Mouse (Mus musculus): Measurements from ENCODE around the gene Acsbg2. TPM values are rescaled to one million over a fixed set of nuclear protein-coding genes. Genes with fewer than 3 reads are reported as not detected.

Acsbg2 gene
- polyA plus RNA-seq (2017; shearing (Covaris generic)): 0.10 TPM

GRCm38 (mm10) chr17:56874237-56874636 is at the start of gene Acsbg2:
Gene Acsbg2 (minus strand): TSS chr17:56874447.

GRCm38 (mm10) chr17:56874936-56875651 is 847 bp upstream of the Acsbg2 start, which contains the start of gene 1700061G19Rik:
Gene 1700061G19Rik (plus strand): TSS chr17:56875477.

DNA sequence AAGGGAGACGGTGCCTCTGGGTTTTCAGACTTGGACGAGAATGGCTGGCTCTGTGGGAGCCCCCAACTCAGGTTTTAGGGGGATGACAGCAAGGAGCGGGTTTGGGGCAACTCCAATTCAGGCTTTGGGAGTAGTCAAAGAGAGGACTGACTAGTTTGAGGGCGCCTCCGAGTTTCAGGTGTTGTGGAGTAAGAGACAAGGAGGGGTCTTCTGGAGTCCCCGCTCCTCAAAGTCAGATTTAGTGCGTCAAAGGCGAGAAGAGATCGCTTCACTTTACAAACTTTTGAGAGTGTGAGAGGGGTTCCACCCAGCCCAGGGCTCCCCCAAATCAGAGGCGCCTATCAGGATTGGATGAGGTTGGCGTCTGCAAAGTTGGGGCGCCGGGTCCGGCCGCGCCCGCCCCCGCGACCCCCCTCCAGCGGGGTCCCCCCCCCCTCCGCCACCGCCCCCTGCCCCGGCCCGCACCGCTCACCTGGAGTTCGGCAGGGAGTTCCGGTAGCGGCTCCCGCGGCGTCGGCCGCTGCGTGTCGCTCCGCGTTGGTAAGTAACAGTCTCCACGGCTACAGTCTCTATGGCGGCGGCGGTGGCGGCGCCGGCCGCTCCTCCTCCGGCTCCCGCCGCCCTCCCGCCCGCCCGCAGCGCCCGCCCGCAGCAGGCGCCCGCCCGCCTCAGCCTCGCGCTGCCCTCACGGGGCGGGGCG is 43.7 kb downstream of the Acsbg2 start, which contains the start of gene Rfx2:
Gene Rfx2, minus strand, starts transcription at position 603 of the 700 bp plus-strand sequence.

Other genes with a start within 250 kb of the Acsbg2 start
- gene Lonp1, start 247.6 kb downstream of the Acsbg2 start, polyA plus RNA-seq (2017; shearing (Covaris generic)): 8.6 TPM
- 2.0 TPM for gene Catsperd, start 246.3 kb downstream of the Acsbg2 start, polyA plus RNA-seq (2017; shearing (Covaris generic))
- gene Ranbp3, start 201.2 kb downstream of the Acsbg2 start, polyA plus RNA-seq (2017; shearing (Covaris generic)): 109 TPM
- gene Ndufa11, start 156.7 kb downstream of the Acsbg2 start, polyA plus RNA-seq (2017; shearing (Covaris generic)): 307 TPM
- gene Vmac, start 156.4 kb downstream of the Acsbg2 start, polyA plus RNA-seq (2017; shearing (Covaris generic)): 6.8 TPM
- gene Nrtn, start 116.9 kb downstream of the Acsbg2 start, polyA plus RNA-seq (2017; shearing (Covaris generic)): not detected
- gene Dus3l, start 109.7 kb downstream of the Acsbg2 start, polyA plus RNA-seq (2017; shearing (Covaris generic)): 64.4 TPM
- 1.6 TPM for gene Prr22, start 104.2 kb downstream of the Acsbg2 start, polyA plus RNA-seq (2017; shearing (Covaris generic))
- gene Rfx2, start 43.4 kb downstream of the Acsbg2 start, polyA plus RNA-seq (2017; shearing (Covaris generic)): 1.0 TPM
- 0.43 TPM for gene 1700061G19Rik, start 1.0 kb upstream of the Acsbg2 start, polyA plus RNA-seq (2017; shearing (Covaris generic))
- 2.8 TPM for gene Mllt1, start 61.0 kb upstream of the Acsbg2 start, polyA plus RNA-seq (2017; shearing (Covaris generic))
- not detected for gene Acer1, start 107.7 kb upstream of the Acsbg2 start, polyA plus RNA-seq (2017; shearing (Covaris generic))
- 93.4 TPM for gene Clpp, start 115.9 kb upstream of the Acsbg2 start, polyA plus RNA-seq (2017; shearing (Covaris generic))
- 46.9 TPM for gene Alkbh7, start 122.9 kb upstream of the Acsbg2 start, polyA plus RNA-seq (2017; shearing (Covaris generic))
- gene Pspn, start 125.6 kb upstream of the Acsbg2 start, polyA plus RNA-seq (2017; shearing (Covaris generic)): not detected
- 98.1 TPM for gene Gtf2f1, start 136.8 kb upstream of the Acsbg2 start, polyA plus RNA-seq (2017; shearing (Covaris generic))
- 0.84 TPM for gene Gm17949, start 137.0 kb upstream of the Acsbg2 start, polyA plus RNA-seq (2017; shearing (Covaris generic))
- 9.0 TPM for gene Khsrp, start 157.1 kb upstream of the Acsbg2 start, polyA plus RNA-seq (2017; shearing (Covaris generic))
- not detected for gene Slc25a41, start 167.2 kb upstream of the Acsbg2 start, polyA plus RNA-seq (2017; shearing (Covaris generic))
- gene Crb3, start 184.7 kb upstream of the Acsbg2 start, polyA plus RNA-seq (2017; shearing (Covaris generic)): 2.7 TPM
- gene Slc25a23, start 185.4 kb upstream of the Acsbg2 start, polyA plus RNA-seq (2017; shearing (Covaris generic)): 3.3 TPM
- gene Dennd1c, start 204.1 kb upstream of the Acsbg2 start, polyA plus RNA-seq (2017; shearing (Covaris generic)): 310 TPM
- 3.3 TPM for gene Tubb4a, start 213.3 kb upstream of the Acsbg2 start, polyA plus RNA-seq (2017; shearing (Covaris generic))
- 10.4 TPM for gene Tnfsf9, start 230.9 kb upstream of the Acsbg2 start, polyA plus RNA-seq (2017; shearing (Covaris generic))